Mouse (Mus musculus): Measurements from ENCODE around the gene Podxl. TPM values are rescaled to one million over a fixed set of nuclear protein-coding genes. Genes with fewer than 3 reads are reported as not detected.

Gene Podxl
- polyA plus RNA-seq, 1 experiment from 2014 or later: 36.2 TPM

DNA sequence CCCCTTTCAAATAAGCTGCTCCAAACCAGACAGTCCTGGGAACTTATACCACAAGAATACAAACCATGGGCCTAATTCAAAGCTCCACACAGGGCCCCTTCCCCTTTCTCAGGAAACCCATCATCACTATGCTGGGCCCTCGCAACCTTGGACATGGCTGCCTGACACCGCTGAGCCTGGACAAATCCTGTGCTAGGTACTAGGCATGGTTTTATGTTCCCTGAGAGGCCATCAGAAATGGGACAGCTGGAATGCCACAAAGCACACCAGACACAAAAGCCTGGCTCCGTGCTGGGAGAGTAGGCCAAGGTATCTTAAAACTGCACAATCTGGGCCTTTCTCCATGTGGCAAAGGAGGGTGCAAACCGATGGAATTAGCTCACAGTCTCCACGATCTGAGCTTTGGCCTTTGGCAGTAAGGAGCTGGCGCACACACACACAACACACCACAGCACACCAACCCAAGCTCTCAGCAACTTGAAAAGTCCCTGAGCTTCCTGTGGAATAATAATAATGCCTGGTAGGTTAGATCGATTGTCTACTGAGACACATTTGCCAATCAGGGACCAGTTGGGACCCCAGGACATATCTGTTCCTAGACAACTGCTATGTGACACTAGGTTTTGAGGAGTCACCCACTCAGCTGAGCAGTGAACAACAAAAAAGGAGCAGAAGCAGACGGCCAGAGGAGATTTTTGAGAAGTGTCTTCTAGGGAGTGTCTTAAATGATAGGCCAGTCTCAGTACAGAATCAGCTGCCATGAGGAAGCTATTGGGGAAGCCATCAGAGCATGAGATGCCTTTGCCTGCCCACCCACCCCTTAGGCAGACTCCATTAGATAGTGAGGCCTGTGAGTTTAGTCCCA is 42.1 kb downstream of the Podxl start:
- no peak overlapping the region for H3K9ac ChIP-seq (ENCODE audit: low read depth, low read length)
- ATAC-seq: no peak
- H3K4me2 ChIP-seq (ENCODE audit: low read depth, low read length): no peak overlapping the region
- no peaks in the 10 kb centered on the region for H3K9me3 ChIP-seq (ENCODE audit: control insufficient read depth, low read length)
- H3K4me3 ChIP-seq (ENCODE audit: low read length): no peak overlapping the region
- no peaks in the 10 kb centered on the region for H3K4me1 ChIP-seq (ENCODE audit: control insufficient read depth, insufficient read depth, low read length)
- peaks cover 4% of the 10 kb centered on the region for H3K36me3 ChIP-seq (ENCODE audit: control insufficient read depth, insufficient read depth, low read length)
- H3K27ac ChIP-seq (ENCODE audit: low read length): no peak overlapping the region
- WGBS: 87% methylated on average over 8 of the region's 8 CpGs
- no peaks in the 10 kb centered on the region for H3K27me3 ChIP-seq (replicated peaks; ENCODE audit: control insufficient read depth, insufficient read depth, low read length)

DNA sequence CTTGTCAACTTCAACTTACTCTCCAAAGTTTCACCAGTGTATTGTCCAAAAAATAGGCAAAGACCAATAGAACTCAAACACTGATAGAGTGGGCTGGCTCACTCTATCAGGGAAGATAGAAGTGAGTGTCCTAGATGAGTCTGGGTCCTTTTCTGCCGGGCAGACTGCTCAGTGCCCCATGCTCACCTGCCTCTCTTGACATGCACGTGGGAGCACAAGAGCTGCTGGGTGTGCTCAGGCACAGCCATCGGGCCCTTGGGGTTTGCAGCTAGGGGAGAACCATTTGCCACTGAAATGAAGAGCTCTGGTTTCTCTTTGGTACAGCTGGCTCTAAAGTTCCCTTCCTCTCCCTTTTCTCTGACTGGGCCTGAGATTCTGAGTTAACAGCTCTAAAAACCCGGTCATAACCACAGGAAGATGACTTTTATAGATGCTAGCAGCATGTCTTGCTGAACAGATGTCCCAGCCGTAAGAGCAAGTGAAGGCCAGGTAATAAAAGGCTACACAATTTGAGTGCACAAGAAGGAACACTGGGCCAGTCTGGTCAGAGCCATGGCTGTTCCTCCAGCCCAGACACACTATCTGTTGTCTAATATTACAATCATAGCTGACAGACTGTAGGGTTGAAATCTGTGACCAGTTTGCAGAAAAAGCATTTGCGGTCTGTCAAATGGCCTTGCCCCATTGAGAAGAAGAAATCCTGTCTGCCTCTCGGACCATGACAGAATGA is 43.1 kb downstream of the Podxl start:
- H3K4me2 ChIP-seq (ENCODE audit: low read depth, low read length): no peak overlapping the region
- H3K27me3 ChIP-seq (replicated peaks; ENCODE audit: control insufficient read depth, insufficient read depth, low read length): no peaks in the 10 kb centered on the region
- no peak overlapping the region for H3K9ac ChIP-seq (ENCODE audit: low read depth, low read length)
- no peaks in the 10 kb centered on the region for H3K9me3 ChIP-seq (ENCODE audit: control insufficient read depth, low read length)
- peaks cover 4% of the 10 kb centered on the region; the same call in 1 of the 2 replicates for H3K36me3 ChIP-seq (ENCODE audit: control insufficient read depth, insufficient read depth, low read length)
- H3K4me3 ChIP-seq (ENCODE audit: low read length): no peak overlapping the region
- H3K4me1 ChIP-seq (ENCODE audit: control insufficient read depth, insufficient read depth, low read length): no peaks in the 10 kb centered on the region
- no peak for ATAC-seq
- no peak overlapping the region for H3K27ac ChIP-seq (ENCODE audit: low read length)
- 72% methylated on average over 7 of the region's 7 CpGs for WGBS

DNA sequence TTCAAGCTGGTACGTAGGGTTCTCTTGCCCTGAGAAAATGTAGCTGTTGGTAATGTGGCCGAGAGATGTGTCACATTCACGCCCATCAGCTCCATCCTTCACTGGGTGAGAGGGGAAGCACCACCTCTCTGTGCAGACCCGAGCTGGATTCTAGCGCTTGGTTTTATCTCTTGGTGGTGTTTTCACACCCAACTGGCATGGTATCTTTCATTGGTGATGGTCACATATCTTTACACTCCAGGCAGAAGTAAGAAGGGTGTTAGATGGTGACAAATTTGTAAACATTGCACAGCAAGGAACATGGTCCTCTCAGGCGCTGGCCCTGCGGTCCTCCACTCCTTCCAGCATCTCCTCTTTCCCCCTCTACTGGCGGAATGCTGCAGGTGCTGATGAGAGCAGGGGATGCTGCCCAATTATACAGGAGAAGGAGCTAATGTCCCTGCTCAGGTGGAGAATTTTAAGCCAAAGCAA is 44.7 kb downstream of the Podxl start:
- H3K4me1 ChIP-seq (ENCODE audit: control insufficient read depth, insufficient read depth, low read length): no peaks in the 10 kb centered on the region
- no peaks in the 10 kb centered on the region for H3K27me3 ChIP-seq (replicated peaks; ENCODE audit: control insufficient read depth, insufficient read depth, low read length)
- H3K4me2 ChIP-seq (ENCODE audit: low read depth, low read length): no peak overlapping the region
- no peaks in the 10 kb centered on the region for H3K36me3 ChIP-seq (ENCODE audit: control insufficient read depth, insufficient read depth, low read length)
- H3K9me3 ChIP-seq (ENCODE audit: control insufficient read depth, low read length): no peaks in the 10 kb centered on the region
- peak; percentile 38; the same call in 1 of the 2 replicates for ATAC-seq
- no peak overlapping the region for H3K4me3 ChIP-seq (ENCODE audit: low read length)
- WGBS: 65% methylated on average over 8 of the region's 8 CpGs
- H3K27ac ChIP-seq (ENCODE audit: low read length): no peak overlapping the region
- H3K9ac ChIP-seq (ENCODE audit: low read depth, low read length): no peak overlapping the region

DNA sequence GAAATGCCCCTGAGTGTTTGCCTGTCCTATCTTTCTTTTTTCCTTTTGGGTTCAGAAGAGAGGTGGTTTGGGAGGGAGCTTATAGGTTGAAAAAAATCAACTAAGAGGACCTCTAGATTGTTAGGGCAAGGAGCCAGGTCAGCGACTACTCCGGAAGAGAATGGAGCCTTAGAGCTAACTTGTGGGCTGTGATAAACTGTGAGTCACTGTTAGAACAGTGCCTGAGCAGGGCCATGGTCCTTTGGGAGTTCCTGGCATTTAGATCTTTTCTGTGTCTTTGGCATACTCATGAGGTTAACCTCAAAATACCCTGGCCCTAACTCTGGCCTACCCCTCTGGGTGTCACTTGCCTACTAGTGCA is 45.5 kb downstream of the Podxl start:
- H3K9ac ChIP-seq (ENCODE audit: low read depth, low read length): no peak overlapping the region

DNA sequence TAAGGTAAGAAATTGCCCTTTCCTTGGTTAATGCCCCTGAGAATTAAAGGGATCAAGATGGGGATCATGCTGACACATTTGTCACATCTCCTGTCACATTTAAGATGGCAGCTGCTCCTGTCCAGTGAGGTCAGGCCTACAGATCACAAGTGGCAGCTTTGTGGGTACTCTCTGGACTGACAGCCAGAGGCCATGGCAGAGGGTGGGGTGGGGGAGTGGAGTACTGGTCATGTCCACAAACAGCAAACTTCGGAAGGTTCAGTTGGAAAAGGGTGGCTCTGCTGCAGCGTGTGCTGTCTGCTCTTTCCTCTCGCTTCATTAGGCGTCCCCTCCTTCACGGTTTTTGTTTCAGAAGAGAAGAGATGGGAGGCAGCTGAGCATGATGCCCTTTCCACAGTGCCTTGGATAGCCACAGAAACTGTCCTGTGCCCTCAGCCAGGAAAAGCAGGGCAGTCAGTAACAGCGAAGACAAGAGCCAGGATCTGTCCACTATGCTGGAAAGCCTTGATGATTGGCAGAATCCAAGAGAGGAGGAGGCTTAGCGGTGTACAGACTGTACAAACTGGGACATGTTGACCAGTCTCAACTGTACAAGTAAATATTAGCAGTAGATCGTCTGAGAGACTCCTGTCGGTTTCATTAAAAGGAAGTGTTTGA is 46.0 kb downstream of the Podxl start:
- H3K9me3 ChIP-seq (ENCODE audit: control insufficient read depth, low read length): no peaks in the 10 kb centered on the region
- H3K4me1 ChIP-seq (ENCODE audit: control insufficient read depth, insufficient read depth, low read length): no peaks in the 10 kb centered on the region
- WGBS: 67% methylated on average over 9 of the region's 9 CpGs
- H3K4me3 ChIP-seq (ENCODE audit: low read length): no peak overlapping the region
- no peaks in the 10 kb centered on the region for H3K36me3 ChIP-seq (ENCODE audit: control insufficient read depth, insufficient read depth, low read length)
- H3K27me3 ChIP-seq (replicated peaks; ENCODE audit: control insufficient read depth, insufficient read depth, low read length): no peaks in the 10 kb centered on the region
- no peak overlapping the region for H3K9ac ChIP-seq (ENCODE audit: low read depth, low read length)
- no peak overlapping the region for H3K4me2 ChIP-seq (ENCODE audit: low read depth, low read length)
- no peak overlapping the region for H3K27ac ChIP-seq (ENCODE audit: low read length)
- no peak for ATAC-seq

More for the DNA sequence above, 45.5 kb downstream of the Podxl start:
- Histone ChIP-seq H3K4me1 (ENCODE audit: control insufficient read depth, insufficient read depth, low read length) (no peaks in the 10 kb centered on the region), H3K4me3 (ENCODE audit: low read length) (no peak overlapping the region), H3K27me3 (replicated peaks; ENCODE audit: control insufficient read depth, insufficient read depth, low read length) (no peaks in the 10 kb centered on the region), H3K36me3 (ENCODE audit: control insufficient read depth, insufficient read depth, low read length) (no peaks in the 10 kb centered on the region), H3K27ac (ENCODE audit: low read length) (no peak overlapping the region), H3K4me2 (ENCODE audit: low read depth, low read length) (no peak overlapping the region), H3K9me3 (ENCODE audit: control insufficient read depth, low read length) (no peaks in the 10 kb centered on the region)
- WGBS: 74% methylated on average over 2 of the region's 2 CpGs
- no peak for ATAC-seq

DNA sequence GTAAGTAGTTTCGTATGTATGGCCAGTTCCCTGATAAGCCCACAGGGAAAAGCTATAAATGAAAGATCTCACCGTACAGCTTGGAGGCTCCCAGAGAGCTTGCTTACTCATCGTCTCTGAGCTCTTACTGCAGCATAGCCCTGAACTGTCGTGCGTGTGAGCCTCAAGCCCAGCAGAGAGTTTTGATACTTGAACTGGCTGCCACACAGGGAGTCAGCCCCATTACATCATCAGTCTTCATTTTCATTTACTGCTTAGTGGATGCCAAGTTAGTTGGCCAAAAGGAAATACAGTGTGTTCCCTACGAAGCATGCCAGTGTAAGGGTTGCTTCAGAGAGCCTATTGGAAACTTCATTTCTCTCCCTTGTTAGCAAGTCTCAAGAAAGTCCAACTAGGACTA is 50.1 kb downstream of the Podxl start:
- H3K4me3 ChIP-seq (ENCODE audit: low read length): no peak overlapping the region
- H3K27ac ChIP-seq (ENCODE audit: low read length): no peak overlapping the region
- H3K4me1 ChIP-seq (ENCODE audit: control insufficient read depth, insufficient read depth, low read length): no peaks in the 10 kb centered on the region
- H3K4me2 ChIP-seq (ENCODE audit: low read depth, low read length): no peak overlapping the region
- 0 out of 2 replicates have a peak, but pooled peaks have one; percentile 28 for ATAC-seq
- H3K36me3 ChIP-seq (ENCODE audit: control insufficient read depth, insufficient read depth, low read length): no peaks in the 10 kb centered on the region
- H3K27me3 ChIP-seq (replicated peaks; ENCODE audit: control insufficient read depth, insufficient read depth, low read length): no peaks in the 10 kb centered on the region
- WGBS: 68% methylated on average over 6 of the region's 6 CpGs
- no peaks in the 10 kb centered on the region for H3K9me3 ChIP-seq (ENCODE audit: control insufficient read depth, low read length)
- H3K9ac ChIP-seq (ENCODE audit: low read depth, low read length): no peak overlapping the region

DNA sequence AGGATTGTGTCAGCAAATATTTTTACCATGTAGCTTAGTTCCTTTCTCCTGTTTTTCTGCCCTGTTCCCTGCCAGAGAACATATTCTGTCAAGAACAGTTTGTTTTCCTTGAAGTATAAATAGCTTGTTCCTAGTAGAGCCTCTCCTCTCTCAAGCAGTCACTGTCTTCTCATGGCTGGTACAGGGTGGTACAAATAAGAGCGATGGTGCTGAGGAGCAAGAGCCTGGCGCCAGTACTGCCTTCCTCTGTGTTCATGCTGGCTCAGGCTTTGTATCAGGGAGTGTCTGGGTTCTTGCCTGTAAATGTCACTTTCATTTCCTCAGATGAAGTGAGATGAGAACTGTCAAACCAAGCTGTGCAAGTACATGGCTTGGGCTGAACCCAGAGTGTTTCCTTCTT is 61.2 kb downstream of the Podxl start:
- H3K36me3 ChIP-seq (ENCODE audit: control insufficient read depth, insufficient read depth, low read length): no peaks in the 10 kb centered on the region
- no peak for ATAC-seq
- no peak overlapping the region for H3K27ac ChIP-seq (ENCODE audit: low read length)
- 97% methylated on average over 2 of the region's 2 CpGs for WGBS
- H3K4me3 ChIP-seq (ENCODE audit: low read length): no peak overlapping the region
- H3K9ac ChIP-seq (ENCODE audit: low read depth, low read length): no peak overlapping the region
- H3K9me3 ChIP-seq (ENCODE audit: control insufficient read depth, low read length): no peaks in the 10 kb centered on the region
- H3K4me1 ChIP-seq (ENCODE audit: control insufficient read depth, insufficient read depth, low read length): 0 out of 2 replicates have a peak, but pooled peaks cover 2% of the 10 kb centered on the region
- H3K27me3 ChIP-seq (replicated peaks; ENCODE audit: control insufficient read depth, insufficient read depth, low read length): no peaks in the 10 kb centered on the region
- H3K4me2 ChIP-seq (ENCODE audit: low read depth, low read length): no peak overlapping the region

DNA sequence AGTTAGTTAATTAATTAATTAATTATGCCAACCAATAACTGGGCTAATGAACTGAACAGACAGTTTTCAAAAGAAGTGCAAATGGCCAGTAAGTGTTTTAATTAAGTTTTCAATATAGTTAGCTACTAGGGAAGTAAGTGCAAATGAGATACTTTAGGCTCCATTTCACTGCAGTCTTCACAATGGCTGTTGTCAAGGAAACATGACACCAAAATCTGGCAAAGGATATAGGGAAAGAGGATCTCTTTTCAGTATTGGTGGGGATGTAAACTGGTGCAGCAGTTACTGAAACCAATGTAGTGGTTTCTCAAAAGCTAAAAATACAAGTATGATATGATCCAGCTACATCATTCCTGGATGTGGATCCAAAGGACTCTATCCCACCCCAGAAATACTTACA is 63.1 kb downstream of the Podxl start:
- no peak overlapping the region for H3K27ac ChIP-seq (ENCODE audit: low read length)
- peaks cover 6% of the 10 kb centered on the region; the same call in 1 of the 2 replicates for H3K36me3 ChIP-seq (ENCODE audit: control insufficient read depth, insufficient read depth, low read length)
- no peak overlapping the region for H3K9ac ChIP-seq (ENCODE audit: low read depth, low read length)
- H3K4me3 ChIP-seq (ENCODE audit: low read length): no peak overlapping the region
- H3K9me3 ChIP-seq (ENCODE audit: control insufficient read depth, low read length): no peaks in the 10 kb centered on the region
- no peak overlapping the region for H3K4me2 ChIP-seq (ENCODE audit: low read depth, low read length)
- H3K27me3 ChIP-seq (replicated peaks; ENCODE audit: control insufficient read depth, insufficient read depth, low read length): no peaks in the 10 kb centered on the region
- 0 out of 2 replicates have a peak, but pooled peaks cover 2% of the 10 kb centered on the region for H3K4me1 ChIP-seq (ENCODE audit: control insufficient read depth, insufficient read depth, low read length)
- no peak for ATAC-seq

DNA sequence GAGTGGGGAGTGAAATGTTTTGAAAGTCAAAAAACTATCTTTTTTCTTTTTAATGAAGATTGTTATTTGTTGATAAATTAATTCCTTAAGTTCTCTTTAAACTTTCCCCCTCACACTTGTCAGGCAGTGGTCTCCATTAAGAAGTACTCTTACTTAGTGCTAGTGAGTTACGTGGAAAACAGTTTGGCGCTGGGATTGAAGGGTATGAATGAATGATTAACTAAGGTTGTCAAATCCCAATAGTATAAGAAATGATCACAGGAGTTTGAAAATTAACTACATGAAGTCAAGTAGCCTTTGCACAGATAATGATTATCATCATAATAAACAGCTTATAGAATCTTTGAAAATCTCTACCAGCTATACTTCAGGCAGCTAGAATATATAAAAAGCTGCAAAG is 63.5 kb downstream of the Podxl start:
- Histone ChIP-seq H3K9me3 (ENCODE audit: control insufficient read depth, low read length) (no peaks in the 10 kb centered on the region), H3K27ac (ENCODE audit: low read length) (no peak overlapping the region), H3K36me3 (ENCODE audit: control insufficient read depth, insufficient read depth, low read length) (peaks cover 6% of the 10 kb centered on the region; the same call in 1 of the 2 replicates), H3K4me3 (ENCODE audit: low read length) (no peak overlapping the region), H3K4me1 (ENCODE audit: control insufficient read depth, insufficient read depth, low read length) (0 out of 2 replicates have a peak, but pooled peaks cover 2% of the 10 kb centered on the region), H3K9ac (ENCODE audit: low read depth, low read length) (no peak overlapping the region), H3K4me2 (ENCODE audit: low read depth, low read length) (no peak overlapping the region), H3K27me3 (replicated peaks; ENCODE audit: control insufficient read depth, insufficient read depth, low read length) (no peaks in the 10 kb centered on the region)
- WGBS: 64% methylated on average over 2 of the region's 2 CpGs
- ATAC-seq: peak; percentile 52; the same call in 1 of the 2 replicates
